Mouse (Mus musculus) G1E (cell line): ENCODE data around the gene Ubd.

Experiments
- CTCF ChIP-seq: IDR thresholded peaks from 2 replicates; pipeline ENCODE4 v1.5.1; 2012; ENCODE audit warnings: low read depth, low read length, inconsistent platforms, mixed read lengths
- GATA1 ChIP-seq: IDR thresholded peaks from 2 replicates; pipeline ENCODE4 v1.6.1; 2012; ENCODE audit warnings: borderline replicate concordance, low read length, inconsistent platforms, mixed read lengths
- POLR2AphosphoS5 ChIP-seq: IDR thresholded peaks from 2 replicates; pipeline ENCODE4 v1.6.1; 2012; ENCODE audit warnings: low read depth, low read length, inconsistent platforms; ENCODE audit not compliant: insufficient replicate concordance
- TAL1 ChIP-seq: conservative IDR thresholded peaks from 2 replicates; pipeline ENCODE4 v1.6.1; 2012; ENCODE audit warnings: low read depth, low read length, inconsistent platforms, mixed read lengths

GRCm38 (mm10) chr17:37242198-37242597 is 48.5 kb downstream of the Ubd start:
- TF ChIP-seq CTCF: no peak
- TF ChIP-seq POLR2AphosphoS5: no peak
- TF ChIP-seq GATA1: no peak
- no peak for TF ChIP-seq TAL1
